Mouse (Mus musculus) Patski (cell line): ENCODE measurements around the gene Defa26. TPM values are rescaled to one million over a fixed set of nuclear protein-coding genes. Genes with fewer than 3 reads are reported as not detected.
"Not testable (repeated sequence)": the region's sequence is repeated elsewhere in the genome, so short reads cannot be mapped to it uniquely, and the experiment has no call there.

Source experiments
- ATAC-seq: fragments of 100-300 bp; one replicate; pipeline ENCODE4 v1.8.0; 2021
- CTCF ChIA-PET: fragments of 350-600 bp; sonication (Branson Sonifier 250); formaldehyde crosslinking; loops from one replicate; lab custom pipeline; 2022; ENCODE audit warnings: inconsistent platforms; lab: Charles Lee
- POLR2A ChIA-PET: fragments of 350-600 bp; sonication (Branson Sonifier 250); formaldehyde crosslinking; loops from one replicate; lab custom pipeline; 2022; ENCODE audit warnings: antibody characterized with exemption, inconsistent platforms; lab: Charles Lee
- DNase-seq: peaks from one replicate; pipeline ENCODE4 v3.0.0-alpha.2; 2011; ENCODE audit warnings: low read depth, low spot score
- H3K27me3 ChIP-seq: fragments of 371-371 bp; one replicate; pipeline ENCODE4 v1.5.1; 2021
- in situ Hi-C: fragments of 300-500 bp; cut with MboI; formaldehyde crosslinking; loops from 3 replicates; pipeline ENCODE4 v1.11.1; 2018; ENCODE audit warnings: low pct_unique_long_range_greater_than_20kb, mixed read lengths
- polyA plus RNA-seq: library from polyadenylated mRNA; unstranded; gene quantifications from one replicate; pipeline ENCODE4 v1.2.3, GENCODE M21; 2021

The Defa26 gene
- polyA plus RNA-seq = not detected

- POLR2A ChIA-PET, ATAC-seq, H3K27me3 ChIP-seq, CTCF ChIA-PET, in situ Hi-C loops, DNase-seq: not testable (repeated sequence)
These were observed at the start of gene Defa26 for GRCm38 (mm10) chr8:21617883-21618282. Defa26 (plus strand) TSS chr8:21618183.

GRCm38 (mm10) chr8:21582706-21583105 is 35.3 kb upstream of the Defa26 start, which contains the start of gene Defa28:
Defa28 (plus strand) TSS chr8:21583006.
- ATAC-seq, in situ Hi-C loops, DNase-seq, CTCF ChIA-PET, H3K27me3 ChIP-seq, POLR2A ChIA-PET: not testable (repeated sequence)

GRCm38 (mm10) chr8:21594408-21594807 is 23.6 kb upstream of the Defa26 start, which contains the start of gene Gm7861:
Gm7861 (minus strand) TSS chr8:21594508.
- CTCF ChIA-PET, ATAC-seq, POLR2A ChIA-PET, H3K27me3 ChIP-seq, DNase-seq, in situ Hi-C loops: not testable (repeated sequence)

- POLR2A ChIA-PET = not testable (repeated sequence)
These were observed 37.5 kb downstream of the Defa26 start, which contains the start of gene Defa17 for GRCm38 (mm10) chr8:21655480-21655879. Defa17 (plus strand) TSS chr8:21655780.

GRCm38 (mm10) chr8:21665497-21665896 is 47.5 kb downstream of the Defa26 start, which contains the start of gene Defa34:
Defa34 (plus strand) TSS chr8:21665797.
- POLR2A ChIA-PET, DNase-seq, ATAC-seq, CTCF ChIA-PET, in situ Hi-C loops, H3K27me3 ChIP-seq: not testable (repeated sequence)

More at GRCm38 (mm10) chr8:21655480-21655879, 37.5 kb downstream of the Defa26 start, which contains the start of gene Defa17:
- in situ Hi-C loops, H3K27me3 ChIP-seq, CTCF ChIA-PET, DNase-seq, ATAC-seq: not testable (repeated sequence)

Other genes with a start within 250 kb of the Defa26 start
- not detected for gene Defa2, start 239.7 kb upstream of the Defa26 start, polyA plus RNA-seq
- not detected for gene Defa33, start 226.4 kb upstream of the Defa26 start, polyA plus RNA-seq
- gene Defa36, start 190.8 kb upstream of the Defa26 start, polyA plus RNA-seq = not detected
- gene Gm7849, start 161.6 kb upstream of the Defa26 start, polyA plus RNA-seq = not detected
- gene Defa20, start 108.9 kb upstream of the Defa26 start, polyA plus RNA-seq = not detected
- gene Defa32, start 89.2 kb upstream of the Defa26 start, polyA plus RNA-seq = not detected
- not detected for gene Defa37, start 52.8 kb upstream of the Defa26 start, polyA plus RNA-seq
- not detected for gene Defa28, start 35.2 kb upstream of the Defa26 start, polyA plus RNA-seq
- gene Gm7861, start 23.7 kb upstream of the Defa26 start, polyA plus RNA-seq = not detected
- not detected for gene Defa17, start 37.6 kb downstream of the Defa26 start, polyA plus RNA-seq
- gene Defa34, start 47.6 kb downstream of the Defa26 start, polyA plus RNA-seq = not detected
- gene AY761184, start 85.5 kb downstream of the Defa26 start, polyA plus RNA-seq = not detected
- gene Defa24, start 116.3 kb downstream of the Defa26 start, polyA plus RNA-seq = not detected
- gene Defb50, start 205.4 kb downstream of the Defa26 start, polyA plus RNA-seq = not detected
- gene Defb2, start 221.7 kb downstream of the Defa26 start, polyA plus RNA-seq = not detected
- not detected for gene Defb10, start 240.7 kb downstream of the Defa26 start, polyA plus RNA-seq